Mouse (Mus musculus) limb, embryonic 14.5 days (tissue): ENCODE data around the gene Nhlrc2. TPM values are rescaled to one million over a fixed set of nuclear protein-coding genes. Genes with fewer than 3 reads are reported as not detected.

ENCODE experiments used
- ATAC-seq: fragments of 200-750 bp; cut with Nextera tagmentation; 2 replicates; pipeline ENCODE4 v1.8.0; 2017; ENCODE audit warnings: low read depth, moderate number of reproducible peaks, moderate TSS enrichment; ENCODE audit not compliant: low FRiP score
- DNase-seq: peaks from one replicate; pipeline ENCODE4 v3.0.0-alpha.2; 2015; ENCODE audit warnings: low spot score
- H3K27ac ChIP-seq: fragments of 300-500 bp; sonication (generic); replicated peaks from 2 replicates; pipeline ENCODE4 v1.5.1; 2014; ENCODE audit warnings: low read depth, mild to moderate bottlenecking, low read length, moderate library complexity, mixed read lengths
- H3K27me3 ChIP-seq: fragments of 300-500 bp; sonication (generic); 2 replicates; pipeline ENCODE4 v1.6.1; 2014; ENCODE audit warnings: low read length, mixed read lengths; ENCODE audit not compliant: control insufficient read depth, insufficient read depth
- H3K36me3 ChIP-seq: fragments of 300-500 bp; sonication (generic); 2 replicates; pipeline ENCODE4 v1.6.1; 2014; ENCODE audit warnings: mild to moderate bottlenecking, low read length, moderate library complexity, mixed read lengths; ENCODE audit not compliant: control insufficient read depth, insufficient read depth
- H3K4me1 ChIP-seq: fragments of 300-500 bp; sonication (generic); 2 replicates; pipeline ENCODE4 v1.6.1; 2014; ENCODE audit warnings: antibody characterized with exemption, low read length, mixed read lengths; ENCODE audit not compliant: control insufficient read depth, insufficient read depth
- H3K4me2 ChIP-seq: fragments of 300-500 bp; sonication (generic); replicated peaks from 2 replicates; pipeline ENCODE4 v1.6.1; 2014; ENCODE audit warnings: low read depth, mild to moderate bottlenecking, low read length, moderate library complexity; ENCODE audit not compliant: severe bottlenecking
- H3K4me3 ChIP-seq: fragments of 300-500 bp; sonication (generic); replicated peaks from 2 replicates; pipeline ENCODE4 v1.5.1; 2014; ENCODE audit warnings: low read length
- H3K9ac ChIP-seq: fragments of 300-500 bp; sonication (generic); 2 replicates; pipeline ENCODE4 v1.6.1; 2014; ENCODE audit warnings: mild to moderate bottlenecking, low read depth, low read length, moderate library complexity; ENCODE audit not compliant: severe bottlenecking
- H3K9me3 ChIP-seq: fragments of 300-500 bp; sonication (generic); 2 replicates; pipeline ENCODE4 v1.6.1; 2016; ENCODE audit warnings: low read length; ENCODE audit not compliant: control insufficient read depth
- POLR2A ChIP-seq: fragments of 200-500 bp; IDR thresholded peaks from 2 replicates; pipeline ENCODE4 v1.8.0; 2012; ENCODE audit warnings: inconsistent platforms, mild to moderate bottlenecking, moderate library complexity, borderline replicate concordance; ENCODE audit not compliant: insufficient read depth, insufficient read length; ENCODE audit errors: extremely low read depth
- WGBS: fragments of 180-500 bp; shearing (Covaris S2); extraction: QIAGEN DNeasy Blood & Tissue Kit; methylation state at CpG from one replicate; pipeline ENCODE4 v1.1.7; 2014; 5-methylcytosine and 5-hydroxymethylcytosine counted together
- polyA plus RNA-seq, 2 experiments: library from polyadenylated mRNA; depleted of rRNA in 1 of 2; stranded (reverse) in 1 of 2; unstranded in 1 of 2; fragments of >200 nt; fragmentation: Nextera tagmentation in 1 of 2; extraction: Ambion mirVana in 1 of 2; gene quantifications; 2 replicates each; pipeline versions ENCODE4 v1.2.1 to v1.2.3; 2012 to 2014

The Nhlrc2 gene
- polyA plus RNA-seq, 2 experiments: 14.0 to 14.8 TPM

- DNase-seq: no peak
- TF ChIP-seq POLR2A: no peak
- no peak overlapping the region for H3K9ac ChIP-seq
- no peaks in the 10 kb centered on the region for H3K27me3 ChIP-seq
- no peak for ATAC-seq
- no peak overlapping the region for H3K4me3 ChIP-seq
- H3K27ac ChIP-seq: no peak overlapping the region
- peaks cover 31% of the 10 kb centered on the region for H3K36me3 ChIP-seq
- no peaks in the 10 kb centered on the region for H3K4me1 ChIP-seq
- H3K4me2 ChIP-seq: no peak overlapping the region
- no peaks in the 10 kb centered on the region for H3K9me3 ChIP-seq
- 100% methylated on average over 1 of the region's 1 CpGs for WGBS
These were observed 29.7 kb downstream of the Nhlrc2 start for GRCm38 (mm10) chr19:56577801-56578200.

- no peaks in the 10 kb centered on the region for H3K27me3 ChIP-seq
- DNase-seq: no peak
- 87% methylated on average over 5 of the region's 5 CpGs for WGBS
These were observed 33.9 kb downstream of the Nhlrc2 start for GRCm38 (mm10) chr19:56581981-56582380.

GRCm38 (mm10) chr19:56583785-56584184 lies 35.7 kb downstream of the Nhlrc2 start:
- no peaks in the 10 kb centered on the region for H3K27me3 ChIP-seq
- no peak overlapping the region for H3K4me3 ChIP-seq
- no peaks in the 10 kb centered on the region for H3K4me1 ChIP-seq
- no peak for TF ChIP-seq POLR2A
- no peak overlapping the region for H3K9ac ChIP-seq
- ATAC-seq (no peak), DNase-seq (no peak)
- no peak overlapping the region for H3K4me2 ChIP-seq
- no peaks in the 10 kb centered on the region for H3K9me3 ChIP-seq
- H3K36me3 ChIP-seq: peaks cover 42% of the 10 kb centered on the region
- 66% methylated on average over 5 of the region's 5 CpGs for WGBS
- no peak overlapping the region for H3K27ac ChIP-seq

More at GRCm38 (mm10) chr19:56581981-56582380, 33.9 kb downstream of the Nhlrc2 start:
- peaks cover 40% of the 10 kb centered on the region for H3K36me3 ChIP-seq
- no peaks in the 10 kb centered on the region for H3K9me3 ChIP-seq
- no peaks in the 10 kb centered on the region for H3K4me1 ChIP-seq
- H3K4me2 ChIP-seq: no peak overlapping the region
- H3K9ac ChIP-seq: no peak overlapping the region
- H3K4me3 ChIP-seq: no peak overlapping the region
- TF ChIP-seq POLR2A: no peak
- ATAC-seq: no peak
- no peak overlapping the region for H3K27ac ChIP-seq

GRCm38 (mm10) chr19:56584288-56584687 lies 36.2 kb downstream of the Nhlrc2 start:
- H3K9me3 ChIP-seq: no peaks in the 10 kb centered on the region
- H3K27ac ChIP-seq: no peak overlapping the region
- TF ChIP-seq POLR2A: no peak
- no peak overlapping the region for H3K4me3 ChIP-seq
- H3K27me3 ChIP-seq: no peaks in the 10 kb centered on the region
- H3K36me3 ChIP-seq: peaks cover 47% of the 10 kb centered on the region
- no peak overlapping the region for H3K4me2 ChIP-seq
- ATAC-seq (no peak), DNase-seq (no peak)
- no peak overlapping the region for H3K9ac ChIP-seq
- 91% methylated on average over 3 of the region's 3 CpGs for whole genome bisulfite sequencing
- H3K4me1 ChIP-seq: no peaks in the 10 kb centered on the region

GRCm38 (mm10) chr19:56586320-56586719 lies 38.3 kb downstream of the Nhlrc2 start:
- no peaks in the 10 kb centered on the region for H3K9me3 ChIP-seq
- WGBS: 79% methylated on average over 8 of the region's 8 CpGs
- peaks cover 57% of the 10 kb centered on the region for H3K36me3 ChIP-seq

GRCm38 (mm10) chr19:56588205-56588626 lies 40.2 kb downstream of the Nhlrc2 start:
- H3K4me2 ChIP-seq: no peak overlapping the region
- WGBS: 82% methylated on average over 6 of the region's 6 CpGs
- TF ChIP-seq POLR2A: no peak
- no peak overlapping the region for H3K27ac ChIP-seq
- no peak overlapping the region for H3K4me3 ChIP-seq
- no peaks in the 10 kb centered on the region for H3K9me3 ChIP-seq
- H3K4me1 ChIP-seq: no peaks in the 10 kb centered on the region
- H3K9ac ChIP-seq: no peak overlapping the region
- no peaks in the 10 kb centered on the region for H3K27me3 ChIP-seq
- H3K36me3 ChIP-seq: peaks cover 66% of the 10 kb centered on the region
- DNase-seq (no peak), ATAC-seq (no peak)

More at GRCm38 (mm10) chr19:56586320-56586719, 38.3 kb downstream of the Nhlrc2 start:
- Histone ChIP-seq H3K4me2 (no peak overlapping the region), H3K27ac (no peak overlapping the region), H3K4me1 (no peaks in the 10 kb centered on the region), H3K27me3 (no peaks in the 10 kb centered on the region), H3K9ac (no peak overlapping the region), H3K4me3 (no peak overlapping the region)
- DNase-seq: no peak
- TF ChIP-seq POLR2A: no peak
- no peak for ATAC-seq
